Mouse (Mus musculus) layer of hippocampus, adult 9-11 months (tissue): ENCODE results near the gene Trpv6.

Experiments
- DNase-seq: peaks from one replicate; pipeline ENCODE4 v3.0.0; 2022

The Trpv6 gene

DNA sequence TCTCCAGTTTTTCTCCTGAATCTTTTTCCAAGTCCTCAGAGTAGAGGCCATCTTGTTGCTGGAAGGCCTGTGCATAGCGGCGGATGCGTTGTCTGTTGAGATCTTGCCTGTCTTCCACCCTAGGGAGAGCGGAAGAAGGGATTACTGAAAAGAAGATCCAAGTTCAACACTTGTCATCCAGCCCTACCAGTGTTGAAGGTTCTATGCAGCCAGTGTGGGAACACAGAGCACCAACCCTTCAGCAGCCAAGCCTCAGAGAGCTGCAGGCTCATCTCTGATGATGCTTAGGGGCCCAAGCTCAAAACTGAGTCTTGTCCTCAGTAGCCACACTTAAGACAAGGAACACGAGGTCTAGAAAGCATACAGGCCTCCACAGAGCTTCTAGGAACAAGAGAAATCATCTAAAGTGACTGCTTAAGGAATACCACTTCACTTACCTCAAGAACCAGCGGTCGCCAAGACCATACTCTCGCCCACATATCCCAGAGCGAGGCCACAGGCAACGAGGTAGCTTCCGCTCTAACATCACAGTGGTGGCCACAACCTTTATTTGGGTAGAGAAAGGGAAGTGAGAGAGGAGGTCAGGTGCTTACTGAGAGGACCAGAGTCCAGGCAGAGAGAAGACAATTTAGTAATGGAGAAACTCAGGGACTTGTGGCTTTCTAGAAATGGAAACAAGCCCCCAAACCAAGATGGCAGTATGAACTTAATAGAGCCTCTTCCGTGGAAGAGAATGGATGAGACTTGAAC lies 14.8 kb downstream of the Trpv6 start:
- DNase-seq, result no peak

DNA sequence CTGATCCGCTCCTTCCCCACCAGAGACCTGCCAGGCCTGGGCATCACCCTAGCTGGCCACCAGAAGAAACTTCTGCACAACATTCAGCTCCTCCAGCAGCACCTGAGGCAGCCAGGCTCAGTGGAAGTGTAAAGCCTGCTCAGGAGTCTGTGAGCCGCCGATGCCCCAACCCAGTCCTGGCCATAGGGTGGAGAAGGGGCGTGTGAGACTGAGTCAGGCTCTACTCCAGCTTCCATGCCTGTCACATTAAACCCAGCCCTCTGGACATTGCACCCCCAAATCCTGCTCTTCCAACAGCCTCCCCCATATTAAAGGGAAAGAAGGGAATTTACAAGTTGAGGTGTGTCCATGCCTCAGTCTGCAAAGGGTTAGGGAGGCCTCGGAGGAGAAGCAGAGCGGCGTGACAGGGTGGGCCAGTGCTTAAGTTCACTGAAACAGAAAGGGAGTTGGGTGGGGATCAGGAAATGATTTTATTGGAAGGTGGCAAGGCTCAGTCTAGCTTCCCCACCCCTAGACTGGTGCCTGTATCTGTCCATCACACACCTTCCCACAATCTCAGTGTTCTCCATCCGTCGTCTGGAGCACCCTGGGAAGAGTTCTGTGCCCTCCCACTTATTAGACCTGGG lies 15.9 kb downstream of the Trpv6 start:
- no peak for DNase-seq

GRCm38 (mm10) chr6:41607637-41608036 lies 28.6 kb downstream of the Trpv6 start:
- no peak for DNase-seq

DNA sequence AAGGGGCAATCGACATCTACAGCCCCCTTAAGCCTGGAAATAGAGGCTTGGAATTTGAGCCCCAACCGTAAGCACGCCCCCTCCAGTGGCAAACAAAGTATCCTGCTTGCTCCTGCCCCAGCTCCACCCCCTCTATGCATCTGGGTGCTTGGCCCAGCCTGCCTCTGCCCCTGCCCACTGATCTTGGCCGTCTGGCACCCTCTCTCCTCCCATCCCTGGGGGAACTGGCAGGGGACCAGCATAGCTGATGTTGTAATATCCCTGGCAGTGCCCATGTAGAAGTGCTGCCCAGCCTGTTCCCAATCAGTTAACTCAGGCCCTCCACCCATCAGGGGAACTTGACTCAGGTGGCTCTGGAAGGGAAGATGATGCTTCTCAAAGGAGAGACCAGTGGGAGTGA lies 30.0 kb downstream of the Trpv6 start:
- DNase-seq, result peak; percentile 59

- DNase-seq, result no peak
These were observed 30.5 kb downstream of the Trpv6 start for GRCm38 (mm10) chr6:41605794-41606104.

DNA sequence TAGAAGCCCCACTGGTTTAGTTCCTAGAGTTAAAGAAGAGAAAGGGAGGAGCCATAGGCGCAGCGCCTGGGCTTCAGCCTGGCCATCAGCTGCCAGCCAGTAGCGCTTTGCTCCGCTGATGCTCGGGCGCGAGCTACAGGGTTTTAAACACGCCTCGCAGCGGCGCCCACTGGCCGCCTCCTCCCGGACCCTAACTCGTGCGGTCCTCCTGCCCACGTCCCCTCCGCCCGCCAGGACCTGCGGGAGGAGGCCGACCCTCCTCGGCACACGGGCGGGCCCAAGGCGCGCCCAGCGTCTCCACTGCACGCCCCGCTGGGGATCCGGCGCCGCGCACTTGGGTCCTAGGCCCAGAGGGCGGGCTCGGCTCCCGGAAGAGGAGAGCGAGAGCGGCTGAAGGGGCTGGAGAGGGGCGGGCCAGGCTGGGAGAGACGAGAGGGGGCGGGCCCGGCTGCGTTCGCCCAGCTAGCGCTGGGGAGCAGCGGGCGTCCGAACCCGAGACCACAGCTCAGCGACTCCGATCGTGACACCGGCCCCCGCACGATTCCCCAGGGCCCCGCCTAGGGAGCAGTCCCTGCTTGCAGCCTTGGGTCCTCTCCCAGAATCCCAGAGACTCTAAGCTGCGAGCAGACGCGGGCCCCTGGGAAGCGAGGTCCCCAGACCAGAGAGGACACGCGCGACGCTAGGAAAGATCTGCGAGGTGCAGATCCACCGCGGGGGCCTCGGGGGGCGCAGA lies 31.0 kb downstream of the Trpv6 start, which contains the start of gene Ephb6:
Gene Ephb6, plus strand, starts transcription at position 422 of the 733 bp plus-strand sequence.
- peak; percentile 54 for DNase-seq

- no peak for DNase-seq
These were observed 31.7 kb downstream of the Trpv6 start for GRCm38 (mm10) chr6:41604401-41605050.

DNA sequence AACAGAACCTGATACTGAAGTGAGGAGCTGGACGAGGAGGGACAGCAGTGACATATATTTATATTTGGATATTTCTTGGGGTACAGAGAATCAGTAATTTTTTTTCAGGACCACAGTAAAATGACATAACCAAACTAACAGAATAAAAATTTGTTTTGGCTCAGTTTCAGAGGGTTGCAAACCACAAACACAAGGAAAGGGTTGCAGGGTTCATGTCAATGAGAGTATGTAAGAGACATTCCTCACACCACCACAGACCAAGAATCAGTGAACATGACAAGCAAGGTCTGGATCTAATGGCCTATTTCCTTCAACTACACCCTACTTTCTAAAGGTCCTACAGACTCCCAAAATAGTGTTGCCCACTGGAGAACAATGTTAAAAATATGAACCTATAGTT lies 54.0 kb downstream of the Trpv6 start:
- no peak for DNase-seq

DNA sequence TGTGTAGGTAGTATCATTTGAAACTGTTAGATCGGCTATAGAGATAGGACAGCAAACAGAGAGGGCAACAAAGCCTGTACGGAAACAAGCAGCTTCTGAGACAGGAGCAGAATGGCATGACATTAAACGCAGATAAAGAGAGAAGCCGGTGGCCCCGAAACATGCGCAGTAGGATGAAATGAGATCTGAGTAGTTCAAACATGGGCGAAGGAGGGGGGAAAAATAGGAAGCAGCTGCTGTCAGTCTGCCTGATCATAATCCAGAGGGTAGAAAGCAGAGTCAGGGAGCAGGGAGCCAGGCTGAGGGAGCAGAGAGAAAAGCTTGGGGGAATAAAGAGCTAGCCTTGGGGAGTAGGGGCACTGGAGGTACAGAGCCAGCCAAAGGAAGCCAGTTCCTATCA lies 54.9 kb downstream of the Trpv6 start:
- no peak for DNase-seq

GRCm38 (mm10) chr6:41577297-41577696 lies 58.9 kb downstream of the Trpv6 start:
- DNase-seq, result no peak

- DNase-seq, result no peak
These were observed 59.6 kb downstream of the Trpv6 start for GRCm38 (mm10) chr6:41576526-41577097.
